Mouse (Mus musculus): ENCODE data around the gene Dcun1d4. TPM values are rescaled to one million over a fixed set of nuclear protein-coding genes. Genes with fewer than 3 reads are reported as not detected.
"Not testable (repeated sequence)": the region's sequence is repeated elsewhere in the genome, so short reads cannot be mapped to it uniquely, and the experiment has no call there.

Gene Dcun1d4
- polyA plus RNA-seq, 1 experiment = 2.8 TPM

DNA sequence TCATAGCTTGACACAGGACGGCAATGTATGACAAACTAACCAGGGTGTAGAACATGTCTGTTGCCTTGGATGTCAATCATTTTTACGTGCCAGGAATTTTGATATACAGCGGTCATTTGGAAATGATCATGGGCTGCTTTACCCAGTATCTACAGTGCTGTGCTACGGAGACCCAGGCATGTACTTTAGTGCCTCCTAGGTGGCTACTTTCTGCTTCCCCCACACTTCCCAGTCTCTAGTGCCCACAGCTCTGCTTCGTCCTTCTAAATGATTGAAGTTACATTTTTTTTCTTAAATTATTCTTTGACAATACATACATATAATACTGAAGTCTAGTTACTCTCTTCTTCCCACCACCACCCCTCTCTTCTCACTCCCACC is 25.5 kb upstream of the Dcun1d4 start:
- 76% methylated on average over 5 of the region's 5 CpGs for WGBS
- no peak overlapping the region for H3K27ac ChIP-seq (ENCODE audit: insufficient read depth, low read depth, low read length)
- TF ChIP-seq CTCF (IDR thresholded peaks at IDR 0.05; ENCODE audit: extremely low read depth, insufficient read length, insufficient replicate concordance, low read depth, low read length) (no peak), POLR2A (IDR thresholded peaks at IDR 0.05; ENCODE audit: low read depth, low read length) (no peak)
- no peak overlapping the region for H3K4me3 ChIP-seq (ENCODE audit: low read depth, low read length)
- H3K4me1 ChIP-seq (ENCODE audit: control insufficient read depth, insufficient read depth, insufficient read length, low read length) = no peaks in the 10 kb centered on the region
- no peaks in the 10 kb centered on the region for H3K27me3 ChIP-seq (ENCODE audit: control insufficient read depth, insufficient read depth, low read length)
- H3K36me3 ChIP-seq (ENCODE audit: control insufficient read depth, insufficient read depth, low read length) = no peaks in the 10 kb centered on the region

DNA sequence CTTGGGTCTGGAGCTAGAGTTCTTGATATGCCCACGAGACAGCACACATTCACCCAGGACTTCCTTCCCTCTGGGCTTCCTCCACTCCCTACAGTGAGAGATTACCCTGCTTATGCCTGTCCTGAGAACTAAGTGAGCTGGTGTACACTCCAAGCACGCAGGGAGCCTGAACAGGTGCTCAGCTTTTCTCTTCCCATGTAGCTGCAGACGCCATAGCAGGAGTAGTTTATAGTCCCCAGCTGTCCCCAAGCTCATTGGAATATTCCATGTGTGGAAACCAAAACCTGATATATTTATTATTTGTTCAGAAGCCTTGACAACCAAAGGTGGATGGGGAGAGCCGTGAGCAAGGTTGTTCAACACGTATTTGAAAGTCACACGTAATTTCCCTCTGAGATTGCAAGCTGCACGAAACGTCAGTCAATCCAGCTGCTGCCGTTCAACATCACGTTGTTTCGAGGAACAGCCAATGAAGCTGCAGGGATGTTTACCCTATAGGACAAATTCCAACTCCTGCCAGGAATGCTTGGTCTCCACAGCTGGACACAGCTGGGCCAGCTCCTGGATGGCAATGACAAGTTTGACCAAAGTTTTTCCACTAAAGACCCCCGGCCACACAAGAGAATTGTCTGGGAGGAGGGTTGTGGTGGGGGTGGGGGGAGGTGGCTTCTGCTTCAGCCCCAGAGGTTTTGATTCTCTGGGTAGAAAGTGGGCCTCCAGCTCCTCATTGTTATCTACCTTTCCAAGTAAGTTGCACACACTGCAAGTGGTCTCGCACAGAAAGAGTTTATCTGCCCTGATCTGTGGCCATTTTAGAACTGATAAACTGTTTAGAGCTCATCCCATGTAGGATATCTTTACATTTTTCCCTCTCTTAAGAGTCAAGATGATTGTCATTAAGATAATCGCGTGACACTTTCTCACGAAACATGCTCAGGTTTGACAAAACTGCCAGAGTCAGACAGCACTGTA is 12.1 kb upstream of the Dcun1d4 start:
- WGBS = 63% methylated on average over 16 of the region's 16 CpGs
- Histone ChIP-seq H3K27me3 (ENCODE audit: control insufficient read depth, insufficient read depth, low read length) (no peaks in the 10 kb centered on the region), H3K4me1 (ENCODE audit: control insufficient read depth, insufficient read depth, insufficient read length, low read length) (no peaks in the 10 kb centered on the region), H3K4me3 (ENCODE audit: low read depth, low read length) (no peak overlapping the region), H3K36me3 (ENCODE audit: control insufficient read depth, insufficient read depth, low read length) (no peaks in the 10 kb centered on the region), H3K27ac (ENCODE audit: insufficient read depth, low read depth, low read length) (no peak overlapping the region)
- no peak for TF ChIP-seq POLR2A (IDR thresholded peaks at IDR 0.05; ENCODE audit: low read depth, low read length)
- no peak for TF ChIP-seq CTCF (IDR thresholded peaks at IDR 0.05; ENCODE audit: extremely low read depth, insufficient read length, insufficient replicate concordance, low read depth, low read length)

DNA sequence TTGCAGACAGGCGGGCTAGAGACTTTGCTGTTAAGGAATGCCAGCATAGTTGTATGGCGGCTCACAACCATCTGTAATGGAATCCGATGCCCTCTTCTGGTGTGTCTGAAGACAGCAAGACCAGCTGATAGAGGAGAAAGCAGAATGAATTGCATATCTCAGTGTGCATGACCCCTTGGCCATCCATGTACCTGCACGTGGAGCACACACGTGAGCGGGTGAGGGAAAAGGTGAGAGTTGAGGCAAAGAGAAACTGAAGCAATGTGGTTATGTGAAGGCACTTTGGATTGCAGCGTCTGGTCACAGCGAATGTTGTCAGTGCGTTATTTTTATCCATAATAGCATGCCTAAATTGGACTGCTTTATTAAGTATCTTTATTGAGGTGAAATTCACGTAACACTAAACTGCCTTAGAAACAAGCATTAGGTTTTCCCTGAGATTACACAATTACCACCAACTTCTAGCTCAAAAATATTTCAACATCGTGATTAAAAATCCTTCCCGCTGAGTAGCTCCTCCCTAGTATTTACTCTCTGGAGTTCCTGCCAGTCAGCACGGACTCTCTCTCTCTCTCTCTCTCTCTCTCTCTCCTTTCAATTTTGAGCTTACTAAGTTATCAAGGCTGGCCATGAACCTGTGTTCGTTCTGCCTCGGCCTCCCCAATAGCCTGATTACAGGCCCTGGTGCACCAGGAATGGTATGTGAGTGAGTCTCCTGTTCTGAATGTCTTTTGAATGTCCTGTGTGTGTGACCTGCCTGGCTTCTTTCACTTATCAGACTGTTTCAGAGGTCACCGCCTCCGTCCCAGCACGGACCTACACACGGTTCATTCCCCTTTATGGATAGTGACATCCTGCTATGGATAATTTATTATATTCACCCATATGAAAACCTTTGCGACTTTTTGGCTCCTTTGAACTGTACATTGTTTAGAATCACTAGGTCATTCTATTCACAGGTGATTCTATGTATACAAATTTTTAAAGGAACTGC is 6.1 kb upstream of the Dcun1d4 start:
- 68% methylated on average over 20 of the region's 20 CpGs for WGBS
- TF ChIP-seq CTCF (IDR thresholded peaks at IDR 0.05; ENCODE audit: extremely low read depth, insufficient read length, insufficient replicate concordance, low read depth, low read length) = no peak
- H3K4me1 ChIP-seq (ENCODE audit: control insufficient read depth, insufficient read depth, insufficient read length, low read length) = no peaks in the 10 kb centered on the region
- H3K36me3 ChIP-seq (ENCODE audit: control insufficient read depth, insufficient read depth, low read length) = no peaks in the 10 kb centered on the region
- H3K4me3 ChIP-seq (ENCODE audit: low read depth, low read length) = no peak overlapping the region
- H3K27me3 ChIP-seq (ENCODE audit: control insufficient read depth, insufficient read depth, low read length) = no peaks in the 10 kb centered on the region
- no peak overlapping the region for H3K27ac ChIP-seq (ENCODE audit: insufficient read depth, low read depth, low read length)

DNA sequence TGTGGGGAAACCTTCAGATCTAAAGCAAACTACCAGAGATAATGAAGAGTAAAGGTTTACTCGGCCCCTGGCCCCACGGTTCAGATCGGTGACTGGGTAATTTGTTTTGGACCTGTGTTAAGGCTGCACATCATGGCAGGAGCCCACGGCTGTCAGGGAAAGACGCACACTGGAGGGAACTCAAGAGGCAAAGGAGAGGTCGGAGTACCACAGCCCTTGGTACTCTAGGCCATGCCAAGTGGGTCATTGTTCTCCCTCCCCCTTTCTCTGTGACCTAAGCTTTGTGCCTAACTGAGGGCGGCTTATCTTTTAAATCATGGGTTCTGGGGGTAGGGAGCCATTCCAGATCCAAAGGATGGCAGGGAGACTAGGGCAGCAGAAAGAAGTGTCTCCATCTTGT is 601 bp downstream of the Dcun1d4 start:
- Histone ChIP-seq H3K36me3 (ENCODE audit: control insufficient read depth, insufficient read depth, low read length) (no peaks in the 10 kb centered on the region), H3K4me3 (ENCODE audit: low read depth, low read length) (no peak overlapping the region), H3K4me1 (ENCODE audit: control insufficient read depth, insufficient read depth, insufficient read length, low read length) (no peaks in the 10 kb centered on the region), H3K27me3 (ENCODE audit: control insufficient read depth, insufficient read depth, low read length) (no peaks in the 10 kb centered on the region), H3K27ac (ENCODE audit: insufficient read depth, low read depth, low read length) (no peak overlapping the region)
- TF ChIP-seq POLR2A (IDR thresholded peaks at IDR 0.05; ENCODE audit: low read depth, low read length) (no peak), CTCF (IDR thresholded peaks at IDR 0.05; ENCODE audit: extremely low read depth, insufficient read length, insufficient replicate concordance, low read depth, low read length) (no peak)
- WGBS = 81% methylated on average over 7 of the region's 7 CpGs

DNA sequence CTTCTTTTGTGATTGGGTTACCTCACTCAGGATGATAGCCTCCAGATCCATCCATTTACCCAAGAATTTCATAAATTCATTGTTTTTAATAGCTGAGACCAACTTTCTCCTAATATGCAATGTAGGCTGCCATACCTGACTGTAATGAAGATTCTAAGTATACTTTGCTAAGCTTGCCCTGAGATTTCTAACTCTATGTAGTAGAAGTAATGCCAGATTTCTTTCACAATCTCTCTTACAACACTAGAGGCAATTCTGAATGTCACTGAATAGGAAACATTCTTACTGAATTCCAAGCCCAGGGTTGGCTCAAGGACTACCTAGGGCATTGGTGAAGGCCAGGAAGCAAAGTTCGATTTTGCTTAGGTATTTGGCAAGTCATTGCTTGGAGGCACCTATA is 1.6 kb downstream of the Dcun1d4 start:
- H3K4me1 ChIP-seq (ENCODE audit: control insufficient read depth, insufficient read depth, insufficient read length, low read length) = not testable (repeated sequence)
- 52% methylated on average over 1 of the region's 1 CpGs for WGBS

DNA sequence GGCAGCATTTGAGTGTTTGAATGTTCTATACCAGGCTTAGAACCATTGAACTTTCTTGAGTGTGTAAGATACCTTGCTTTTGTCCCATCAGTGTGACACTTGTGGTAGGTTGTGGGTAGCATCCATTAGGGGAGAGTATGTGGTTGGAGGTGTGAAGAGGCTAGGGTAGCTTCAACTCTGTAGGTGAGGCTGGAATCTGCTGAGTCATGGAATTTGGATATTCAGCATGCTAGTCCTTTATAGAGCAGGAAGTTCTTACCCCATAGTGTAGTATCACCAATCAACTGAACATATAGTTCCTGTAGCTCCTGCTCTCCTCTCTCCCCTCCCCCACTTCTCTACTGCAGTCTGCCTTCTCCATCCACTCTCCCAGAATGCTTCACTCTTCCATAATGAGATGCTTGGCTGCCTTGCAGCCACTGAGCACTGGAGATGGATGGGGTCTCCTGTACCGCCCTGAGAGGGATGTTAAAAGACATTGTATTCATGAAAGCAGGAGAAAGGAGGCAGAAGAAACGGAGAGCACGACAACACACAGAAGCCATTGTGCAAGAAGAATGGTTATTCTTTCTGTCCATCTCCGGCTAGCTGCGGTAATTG is 3.3 kb downstream of the Dcun1d4 start:
- no peaks in the 10 kb centered on the region for H3K27me3 ChIP-seq (ENCODE audit: control insufficient read depth, insufficient read depth, low read length)
- 86% methylated on average over 5 of the region's 5 CpGs for WGBS
- TF ChIP-seq POLR2A (IDR thresholded peaks at IDR 0.05; ENCODE audit: low read depth, low read length) (no peak), CTCF (IDR thresholded peaks at IDR 0.05; ENCODE audit: extremely low read depth, insufficient read length, insufficient replicate concordance, low read depth, low read length) (no peak)
- no peaks in the 10 kb centered on the region for H3K36me3 ChIP-seq (ENCODE audit: control insufficient read depth, insufficient read depth, low read length)
- H3K4me3 ChIP-seq (ENCODE audit: low read depth, low read length) = no peak overlapping the region
- H3K4me1 ChIP-seq (ENCODE audit: control insufficient read depth, insufficient read depth, insufficient read length, low read length) = no peaks in the 10 kb centered on the region
- H3K27ac ChIP-seq (ENCODE audit: insufficient read depth, low read depth, low read length) = no peak overlapping the region

More for the DNA sequence above, 1.6 kb downstream of the Dcun1d4 start:
- H3K36me3 ChIP-seq (ENCODE audit: control insufficient read depth, insufficient read depth, low read length); H3K27ac ChIP-seq (ENCODE audit: insufficient read depth, low read depth, low read length); H3K27me3 ChIP-seq (ENCODE audit: control insufficient read depth, insufficient read depth, low read length); H3K4me3 ChIP-seq (ENCODE audit: low read depth, low read length): not testable (repeated sequence)
